Mouse (Mus musculus) right cerebral cortex, postnatal 10 days (tissue): Measurements from ENCODE around the gene Shld2.
"Not testable (repeated sequence)": the region's sequence is repeated elsewhere in the genome, so short reads cannot be mapped to it uniquely, and the experiment has no call there.

Experiments used
- DNase-seq, 2 experiments: peaks; one replicate each; pipeline ENCODE4 v3.0.0; 2021; ENCODE audit warnings: low spot score in 2 of 2

Gene Shld2

GRCm38 (mm10) chr14:34281736-34282269 lies 28.5 kb downstream of the Shld2 start:
- DNase-seq = no peak

GRCm38 (mm10) chr14:34280798-34281197 lies 29.5 kb downstream of the Shld2 start:
- no peak for DNase-seq

GRCm38 (mm10) chr14:34279726-34280125 lies 30.6 kb downstream of the Shld2 start:
- DNase-seq = no peak

GRCm38 (mm10) chr14:34275225-34275624 lies 35.1 kb downstream of the Shld2 start:
- no peak for DNase-seq

GRCm38 (mm10) chr14:34274141-34274540 lies 36.2 kb downstream of the Shld2 start:
- DNase-seq = no peak

GRCm38 (mm10) chr14:34273280-34273679 lies 37.0 kb downstream of the Shld2 start:
- no peak for DNase-seq

- DNase-seq = no peak
Measured at GRCm38 (mm10) chr14:34268046-34268445, 42.2 kb downstream of the Shld2 start.

GRCm38 (mm10) chr14:34258525-34258924 lies 51.8 kb downstream of the Shld2 start:
- not testable (repeated sequence) for DNase-seq

- DNase-seq = no peak
Measured at GRCm38 (mm10) chr14:34253261-34253660, 57.0 kb downstream of the Shld2 start.

- no peak for DNase-seq
Measured at GRCm38 (mm10) chr14:34252470-34253145, 57.7 kb downstream of the Shld2 start.

GRCm38 (mm10) chr14:34240676-34241075 lies 69.6 kb downstream of the Shld2 start:
- DNase-seq = no peak

GRCm38 (mm10) chr14:34240263-34240662 lies 70.0 kb downstream of the Shld2 start:
- DNase-seq = no peak

GRCm38 (mm10) chr14:34234630-34235380 lies 75.5 kb downstream of the Shld2 start:
- DNase-seq = peak; percentile 53 to 62

GRCm38 (mm10) chr14:34233846-34234245 lies 76.4 kb downstream of the Shld2 start:
- DNase-seq = no peak

- no peak for DNase-seq
Measured at GRCm38 (mm10) chr14:34232866-34233680, 77.2 kb downstream of the Shld2 start.

- no peak for DNase-seq
Measured at GRCm38 (mm10) chr14:34232340-34232739, 78.0 kb downstream of the Shld2 start.

GRCm38 (mm10) chr14:34228830-34229506 lies 81.3 kb downstream of the Shld2 start:
- no peak for DNase-seq

GRCm38 (mm10) chr14:34227981-34228380 lies 82.3 kb downstream of the Shld2 start:
- DNase-seq = no peak

GRCm38 (mm10) chr14:34226566-34226965 lies 83.7 kb downstream of the Shld2 start:
- DNase-seq = peak in 1 of 2 experiments; percentile 47

GRCm38 (mm10) chr14:34225986-34226385 lies 84.3 kb downstream of the Shld2 start:
- DNase-seq = no peak

GRCm38 (mm10) chr14:34223362-34223898 lies 86.9 kb downstream of the Shld2 start:
- DNase-seq = no peak
